Mouse (Mus musculus): ENCODE results near the gene Fkbp1b. TPM values are rescaled to one million over a fixed set of nuclear protein-coding genes. Genes with fewer than 3 reads are reported as not detected.
A peak's percentile ranks its signal among the peaks of the same experiment; 100 is the strongest.

Gene Fkbp1b
- polyA plus RNA-seq, 1 experiment from 2014 or later, result 19.6 TPM

DNA sequence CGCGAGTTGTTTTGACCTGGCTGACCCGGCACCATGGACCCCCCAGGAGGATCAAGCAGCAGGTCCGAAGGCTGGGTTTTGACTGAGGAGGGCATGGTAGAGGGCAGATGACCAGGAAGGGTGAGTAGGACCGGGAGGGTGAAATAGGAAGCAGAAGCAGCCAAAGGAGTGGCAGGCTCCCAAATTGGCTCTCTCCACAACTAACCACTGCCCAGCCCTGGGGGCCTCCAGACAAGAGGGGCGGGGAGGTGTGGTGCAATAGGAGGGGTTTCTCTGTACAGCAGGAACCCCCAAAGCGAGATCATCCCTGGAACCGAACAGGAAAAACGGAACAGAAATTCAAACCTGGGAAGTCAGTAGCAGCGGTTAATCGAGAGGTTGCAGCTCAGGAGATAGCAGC is 650 bp downstream of the Fkbp1b start:
- 0 out of 2 replicates have a peak, but pooled peaks cover 2% of the 10 kb centered on the region for H3K4me1 ChIP-seq (replicated peaks; ENCODE audit: control insufficient read depth, insufficient read depth, low read length)
- WGBS, result 3% methylated on average over 11 of the region's 11 CpGs
- H3K4me3 ChIP-seq (ENCODE audit: low read depth, low read length), result peak overlapping the region; percentile 63
- no peak for DNase-seq (ENCODE audit: low spot score)
- H3K9ac ChIP-seq (ENCODE audit: low read depth, low read length), result peak overlapping the region; percentile 71
- no peaks in the 10 kb centered on the region for H3K9me3 ChIP-seq (ENCODE audit: control insufficient read depth, low read length)
- H3K27me3 ChIP-seq (ENCODE audit: control insufficient read depth, insufficient read depth, low read length), result peaks cover 9% of the 10 kb centered on the region; the same call in 1 of the 2 replicates
- ATAC-seq (ENCODE audit: low FRiP score), result 0 out of 2 replicates have a peak, but pooled peaks have one; percentile 1
- no peak overlapping the region for H3K27ac ChIP-seq (ENCODE audit: low read depth, low read length)
- no peaks in the 10 kb centered on the region for H3K36me3 ChIP-seq (ENCODE audit: control insufficient read depth, insufficient read depth, low read length)
- H3K4me2 ChIP-seq (replicated peaks; ENCODE audit: low read depth, low read length), result peak overlapping the region; percentile 86

- Histone ChIP-seq H3K4me2 (replicated peaks; ENCODE audit: low read depth, low read length) (0 out of 2 replicates have a peak overlapping the region, but pooled peaks have one; percentile 86), H3K27ac (ENCODE audit: low read depth, low read length) (no peak overlapping the region), H3K27me3 (ENCODE audit: control insufficient read depth, insufficient read depth, low read length) (peaks cover 9% of the 10 kb centered on the region; the same call in 1 of the 2 replicates), H3K36me3 (ENCODE audit: control insufficient read depth, insufficient read depth, low read length) (no peaks in the 10 kb centered on the region), H3K4me3 (ENCODE audit: low read depth, low read length) (no peak overlapping the region), H3K4me1 (replicated peaks; ENCODE audit: control insufficient read depth, insufficient read depth, low read length) (0 out of 2 replicates have a peak, but pooled peaks cover 2% of the 10 kb centered on the region), H3K9me3 (ENCODE audit: control insufficient read depth, low read length) (no peaks in the 10 kb centered on the region), H3K9ac (ENCODE audit: low read depth, low read length) (no peak overlapping the region)
- 54% methylated on average over 6 of the region's 6 CpGs for WGBS
- ATAC-seq (ENCODE audit: low FRiP score) (no peak), DNase-seq (ENCODE audit: low spot score) (no peak)
Observed at GRCm38 (mm10) chr12:4840010-4840409, 1.4 kb downstream of the Fkbp1b start.

- H3K4me1 ChIP-seq (replicated peaks; ENCODE audit: control insufficient read depth, insufficient read depth, low read length), result no peaks in the 10 kb centered on the region
- no peaks in the 10 kb centered on the region for H3K36me3 ChIP-seq (ENCODE audit: control insufficient read depth, insufficient read depth, low read length)
- H3K4me3 ChIP-seq (ENCODE audit: low read depth, low read length), result no peak overlapping the region
- no peak for ATAC-seq (ENCODE audit: low FRiP score)
- no peak for DNase-seq (ENCODE audit: low spot score)
- no peak overlapping the region for H3K9ac ChIP-seq (ENCODE audit: low read depth, low read length)
- 60% methylated on average over 4 of the region's 4 CpGs for WGBS
- no peak overlapping the region for H3K27ac ChIP-seq (ENCODE audit: low read depth, low read length)
- H3K4me2 ChIP-seq (replicated peaks; ENCODE audit: low read depth, low read length), result no peak overlapping the region
- H3K27me3 ChIP-seq (ENCODE audit: control insufficient read depth, insufficient read depth, low read length), result peaks cover 5% of the 10 kb centered on the region; the same call in 1 of the 2 replicates
- H3K9me3 ChIP-seq (ENCODE audit: control insufficient read depth, low read length), result no peaks in the 10 kb centered on the region
Observed at GRCm38 (mm10) chr12:4836959-4837358, 4.4 kb downstream of the Fkbp1b start.

DNA sequence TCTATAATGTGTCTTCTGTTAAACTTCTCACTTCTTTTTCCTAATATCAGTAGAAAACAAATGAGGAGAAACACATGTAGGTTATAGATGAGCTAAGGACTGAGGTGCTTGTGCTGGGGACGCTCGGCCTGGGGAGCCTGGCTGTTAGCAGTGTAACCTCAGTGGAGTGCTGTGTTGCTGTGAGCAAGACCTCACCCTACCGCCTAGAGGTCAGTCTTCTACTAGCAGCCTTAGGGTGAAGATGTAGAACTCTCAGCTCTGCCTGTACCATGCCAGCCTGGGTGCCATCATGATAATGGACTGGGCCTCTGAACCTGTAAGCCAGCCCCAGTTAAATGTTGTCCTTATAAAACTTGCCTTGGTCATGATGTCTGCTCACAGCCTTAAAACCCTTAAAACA is 14.1 kb downstream of the Fkbp1b start:
- no peaks in the 10 kb centered on the region for H3K4me1 ChIP-seq (replicated peaks; ENCODE audit: control insufficient read depth, insufficient read depth, low read length)
- no peak overlapping the region for H3K4me3 ChIP-seq (ENCODE audit: low read depth, low read length)
- no peaks in the 10 kb centered on the region for H3K36me3 ChIP-seq (ENCODE audit: control insufficient read depth, insufficient read depth, low read length)
- WGBS, result 76% methylated on average over 3 of the region's 3 CpGs
- no peak overlapping the region for H3K27ac ChIP-seq (ENCODE audit: low read depth, low read length)
- no peaks in the 10 kb centered on the region for H3K9me3 ChIP-seq (ENCODE audit: control insufficient read depth, low read length)
- DNase-seq (ENCODE audit: low spot score) (no peak), ATAC-seq (ENCODE audit: low FRiP score) (no peak)
- H3K9ac ChIP-seq (ENCODE audit: low read depth, low read length), result no peak overlapping the region
- H3K4me2 ChIP-seq (replicated peaks; ENCODE audit: low read depth, low read length), result no peak overlapping the region
- H3K27me3 ChIP-seq (ENCODE audit: control insufficient read depth, insufficient read depth, low read length), result no peaks in the 10 kb centered on the region

DNA sequence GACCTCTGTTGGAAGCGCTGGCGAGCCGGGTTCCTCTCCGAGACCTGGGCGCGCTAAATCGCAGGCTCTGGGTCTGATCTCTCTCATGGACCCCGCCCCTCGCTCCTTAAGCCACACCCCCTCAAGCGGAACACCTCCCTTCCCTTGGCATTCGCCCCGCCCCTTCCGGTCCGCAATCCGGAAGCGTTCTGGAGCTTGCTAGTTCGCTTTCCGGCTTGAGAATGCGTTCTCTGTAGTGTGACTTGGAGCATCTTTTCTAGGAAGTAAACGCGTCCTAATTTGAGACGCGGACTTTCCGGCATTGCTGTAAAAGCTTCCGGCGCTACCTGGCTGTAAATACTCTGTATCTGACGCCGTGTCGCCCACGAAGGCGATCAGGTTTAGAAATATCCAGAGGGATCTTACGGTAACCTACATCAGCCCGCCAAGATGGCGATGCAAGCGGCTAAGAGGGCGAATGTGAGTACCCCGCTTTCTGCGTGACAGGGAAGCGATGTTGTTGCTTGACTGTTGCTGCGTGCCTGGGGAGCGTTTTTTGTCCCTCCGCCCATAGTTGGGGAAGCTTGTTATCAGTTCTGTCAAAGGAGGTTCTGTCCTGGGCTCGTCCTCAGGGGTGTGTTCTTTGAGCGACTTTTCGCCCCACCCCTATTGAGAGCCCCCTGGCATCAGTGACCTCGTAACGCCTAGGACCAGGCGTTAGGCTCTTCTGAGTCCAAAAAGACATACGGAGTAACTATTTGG is 23.9 kb downstream of the Fkbp1b start, which contains the start of gene Sf3b6:
Sf3b6 (plus strand) TSS at position 184 of the 741 bp plus-strand sequence.
- DNase-seq (ENCODE audit: low spot score) (peak; percentile 99), ATAC-seq (ENCODE audit: low FRiP score) (peak; percentile 99)
- H3K27me3 ChIP-seq (ENCODE audit: control insufficient read depth, insufficient read depth, low read length), result no peaks in the 10 kb centered on the region
- WGBS, result under 1% methylated on average over 49 of the region's 49 CpGs
- H3K9ac ChIP-seq (ENCODE audit: low read depth, low read length), result peak within 1 kb of the TSS; percentile 59
- H3K4me2 ChIP-seq (replicated peaks; ENCODE audit: low read depth, low read length), result peak within 1 kb of the TSS; percentile 82
- peak within 1 kb of the TSS; percentile 89 for H3K4me3 ChIP-seq (ENCODE audit: low read depth, low read length)
- H3K27ac ChIP-seq (ENCODE audit: low read depth, low read length), result peak within 1 kb of the TSS; percentile 74
- H3K36me3 ChIP-seq (ENCODE audit: control insufficient read depth, insufficient read depth, low read length), result no peaks in the 10 kb centered on the region
- no peaks in the 10 kb centered on the region for H3K9me3 ChIP-seq (ENCODE audit: control insufficient read depth, low read length)
- no peaks in the 10 kb centered on the region for H3K4me1 ChIP-seq (replicated peaks; ENCODE audit: control insufficient read depth, insufficient read depth, low read length)

GRCm38 (mm10) chr12:4816680-4817360 is 24.6 kb downstream of the Fkbp1b start:
- Histone ChIP-seq H3K4me3 (ENCODE audit: low read depth, low read length) (peak overlapping the region; percentile 89), H3K36me3 (ENCODE audit: control insufficient read depth, insufficient read depth, low read length) (no peaks in the 10 kb centered on the region), H3K4me2 (replicated peaks; ENCODE audit: low read depth, low read length) (peak overlapping the region; percentile 56), H3K9ac (ENCODE audit: low read depth, low read length) (peak overlapping the region; percentile 53), H3K4me1 (replicated peaks; ENCODE audit: control insufficient read depth, insufficient read depth, low read length) (no peaks in the 10 kb centered on the region), H3K27me3 (ENCODE audit: control insufficient read depth, insufficient read depth, low read length) (no peaks in the 10 kb centered on the region), H3K27ac (ENCODE audit: low read depth, low read length) (peak overlapping the region; percentile 74), H3K9me3 (ENCODE audit: control insufficient read depth, low read length) (no peaks in the 10 kb centered on the region)
- ATAC-seq (ENCODE audit: low FRiP score) (peak; percentile 83), DNase-seq (ENCODE audit: low spot score) (no peak)
- WGBS, result 13% methylated on average over 24 of the region's 24 CpGs

DNA sequence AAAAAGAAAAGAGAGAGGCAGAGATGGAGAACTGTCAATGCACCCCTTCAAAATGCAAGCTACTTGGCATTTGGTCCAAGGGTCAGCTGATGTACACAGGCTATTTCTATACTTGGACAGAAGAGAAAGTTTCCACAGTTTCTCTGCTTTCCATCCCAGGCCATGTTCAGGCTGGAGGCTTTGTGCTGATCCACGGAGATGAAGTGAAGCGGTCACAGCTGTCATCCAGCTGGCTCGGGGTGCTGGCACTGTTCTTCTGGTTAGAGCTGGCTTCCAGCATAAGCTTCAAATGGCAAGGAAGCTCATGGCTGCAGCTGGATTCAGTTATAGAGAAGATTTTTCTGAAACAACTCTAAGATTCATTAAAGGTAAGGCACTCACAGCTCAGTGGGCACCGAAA is 27.8 kb downstream of the Fkbp1b start:
- Histone ChIP-seq H3K4me3 (ENCODE audit: low read depth, low read length) (no peak overlapping the region), H3K9ac (ENCODE audit: low read depth, low read length) (no peak overlapping the region), H3K27me3 (ENCODE audit: control insufficient read depth, insufficient read depth, low read length) (no peaks in the 10 kb centered on the region), H3K36me3 (ENCODE audit: control insufficient read depth, insufficient read depth, low read length) (no peaks in the 10 kb centered on the region), H3K4me1 (replicated peaks; ENCODE audit: control insufficient read depth, insufficient read depth, low read length) (no peaks in the 10 kb centered on the region), H3K4me2 (replicated peaks; ENCODE audit: low read depth, low read length) (no peak overlapping the region), H3K27ac (ENCODE audit: low read depth, low read length) (no peak overlapping the region), H3K9me3 (ENCODE audit: control insufficient read depth, low read length) (no peaks in the 10 kb centered on the region)
- no peak for ATAC-seq (ENCODE audit: low FRiP score)
- DNase-seq (ENCODE audit: low spot score), result no peak
- WGBS, result 85% methylated on average over 4 of the region's 4 CpGs

GRCm38 (mm10) chr12:4811705-4812104 is 29.7 kb downstream of the Fkbp1b start:
- Histone ChIP-seq H3K9ac (ENCODE audit: low read depth, low read length) (no peak overlapping the region), H3K27ac (ENCODE audit: low read depth, low read length) (no peak overlapping the region), H3K4me3 (ENCODE audit: low read depth, low read length) (no peak overlapping the region), H3K4me2 (replicated peaks; ENCODE audit: low read depth, low read length) (no peak overlapping the region), H3K9me3 (ENCODE audit: control insufficient read depth, low read length) (no peaks in the 10 kb centered on the region), H3K27me3 (ENCODE audit: control insufficient read depth, insufficient read depth, low read length) (no peaks in the 10 kb centered on the region), H3K4me1 (replicated peaks; ENCODE audit: control insufficient read depth, insufficient read depth, low read length) (no peaks in the 10 kb centered on the region), H3K36me3 (ENCODE audit: control insufficient read depth, insufficient read depth, low read length) (no peaks in the 10 kb centered on the region)
- ATAC-seq (ENCODE audit: low FRiP score), result no peak
- no peak for DNase-seq (ENCODE audit: low spot score)
- WGBS, result 73% methylated on average over 3 of the region's 3 CpGs
